Comparison of ENCODE assay signal across 42 mouse cellular contexts in genomic region chr11:58408066-58408465, GRCm38 (mm10). TPM values are rescaled to one million over a fixed set of nuclear protein-coding genes. Genes with fewer than 3 reads are reported as not detected.
DNase-seq lines count a peak whose midpoint lies in the region; ATAC-seq lines count a peak whose summit lies in the region.
"Had no signal": no experiment of that assay in that cellular context is flagged by ENCODE, and none has a peak within 500 bp of the region (broad histone marks: within the 10 kb centered on the region; RNA-seq: fewer than 3 reads in every experiment).

No protein-coding gene starts in this region.

- DNase-seq in cerebellum, postnatal 36 days, result peak; percentile 5 to 18
- no peak for DNase-seq in cerebellum, adult 9-10 months
- DNase-seq in kidney, adult 11 months, result peak; percentile 6
- DNase-seq in left cerebral cortex, postnatal 4 days, result peak; percentile 7
- no peak for DNase-seq in left cerebral cortex, adult 9 months (ENCODE audit: low spot score in 2 of 2)
- DNase-seq in natural killer cell, adult 2 months (ENCODE audit: low spot score in 2 of 2), result no peak
- DNase-seq: adrenal gland, adult 8-10 months; B cell, adult 2 months; cerebellum, adult 11-12 months; heart, adult 11 months; liver, postnatal 0 days; lung, postnatal 36 days; retina, postnatal 1 day; right cerebral cortex, postnatal 14 days; thymus, postnatal 4 days had no signal

- no peaks in the 10 kb centered on the region for H3K36me3 ChIP-seq in kidney, embryonic 14.5 days (ENCODE audit: control insufficient read depth, insufficient read depth, low read length)
- H3K36me3 ChIP-seq: embryonic facial prominence, embryonic 10.5 days; embryonic facial prominence, embryonic 15.5 days; heart, embryonic 10.5 days; heart, embryonic 15.5 days; kidney, embryonic 15.5 days; liver, embryonic 12.5 days; midbrain, embryonic 12.5 days; neural tube, embryonic 15.5 days had no signal

- no peak overlapping the region for H3K4me3 ChIP-seq in kidney, embryonic 14.5 days (ENCODE audit: low read length)
- H3K4me3 ChIP-seq: embryonic facial prominence, embryonic 10.5 days; embryonic facial prominence, embryonic 15.5 days; forebrain, embryonic 13.5 days; heart, embryonic 10.5 days; heart, embryonic 15.5 days; kidney, embryonic 15.5 days; left cerebral cortex, adult 2 months; liver, embryonic 12.5 days; megakaryocyte, embryonic 14.5 days; midbrain, embryonic 12.5 days; neural tube, embryonic 15.5 days had no signal

- no peak overlapping the region for H3K27ac ChIP-seq in kidney, embryonic 14.5 days (ENCODE audit: low read depth, low read length)
- H3K27ac ChIP-seq: embryonic facial prominence, embryonic 10.5 days; embryonic facial prominence, embryonic 15.5 days; forebrain, embryonic 13.5 days; heart, embryonic 10.5 days; heart, embryonic 15.5 days; kidney, embryonic 15.5 days; left cerebral cortex, adult 2 months; liver, embryonic 12.5 days; midbrain, embryonic 12.5 days; neural tube, embryonic 15.5 days had no signal

- no peak for ATAC-seq in kidney, embryonic 14.5 days (ENCODE audit: low FRiP score, low TSS enrichment)
- ATAC-seq: activated CD4-positive, CD25-positive, alpha-beta regulatory T cell, adult 4 months; forebrain, embryonic 13.5 days; hindbrain, embryonic 16.5 days; liver, embryonic 12.5 days; liver, postnatal 0 days had no signal

- H3K27me3 ChIP-seq in kidney, embryonic 14.5 days (ENCODE audit: control insufficient read depth, insufficient read depth, low read length), result no peaks in the 10 kb centered on the region
- H3K27me3 ChIP-seq: embryonic facial prominence, embryonic 15.5 days; forebrain, embryonic 13.5 days; heart, embryonic 15.5 days; midbrain, embryonic 12.5 days; neural tube, embryonic 15.5 days had no signal

- no peaks in the 10 kb centered on the region for H3K4me1 ChIP-seq in kidney, embryonic 14.5 days (ENCODE audit: control insufficient read depth, insufficient read depth, low read length)
- H3K4me1 ChIP-seq: embryonic facial prominence, embryonic 10.5 days; embryonic facial prominence, embryonic 15.5 days; forebrain, embryonic 13.5 days; heart, embryonic 10.5 days; heart, embryonic 15.5 days; kidney, embryonic 15.5 days; liver, embryonic 12.5 days; megakaryocyte, embryonic 14.5 days; midbrain, embryonic 12.5 days; neural tube, embryonic 15.5 days had no signal

- H3K9ac ChIP-seq in kidney, embryonic 14.5 days (ENCODE audit: low read depth, low read length), result no peak overlapping the region
- H3K9ac ChIP-seq: embryonic facial prominence, embryonic 15.5 days; forebrain, embryonic 13.5 days; heart, embryonic 15.5 days; kidney, embryonic 15.5 days; liver, embryonic 12.5 days; liver, postnatal 0 days; midbrain, embryonic 12.5 days; neural tube, embryonic 15.5 days had no signal

- no peaks in the 10 kb centered on the region for H3K9me3 ChIP-seq in kidney, embryonic 14.5 days (ENCODE audit: control insufficient read depth, low read length)
- H3K9me3 ChIP-seq: embryonic facial prominence, embryonic 10.5 days; embryonic facial prominence, embryonic 15.5 days; forebrain, embryonic 13.5 days; heart, embryonic 10.5 days; heart, embryonic 15.5 days; kidney, embryonic 15.5 days; liver, embryonic 12.5 days; midbrain, embryonic 12.5 days; neural tube, embryonic 15.5 days had no signal

- 74% methylated on average over 3 of the region's 3 CpGs for WGBS in kidney, embryonic 14.5 days

- intact Hi-C loops in left cerebral cortex, postnatal 4 days (cut with DNase I), result no loop called here

- H3K4me2 ChIP-seq in kidney, embryonic 14.5 days (replicated peaks; ENCODE audit: low read depth, low read length), result no peak overlapping the region
- H3K4me2 ChIP-seq: embryonic facial prominence, embryonic 15.5 days; forebrain, embryonic 13.5 days; heart, embryonic 15.5 days; kidney, embryonic 15.5 days; liver, embryonic 12.5 days; midbrain, embryonic 12.5 days; neural tube, embryonic 15.5 days had no signal

RNA-seq across cellular contexts. Expression of gene 1810065E05Rik, which starts 12.8 kb away (rescaled TPM):
- polyA plus RNA-seq in kidney, embryonic 14.5 days (2014; fragmentation: Nextera tagmentation; extraction: Ambion mirVana), result 0.36 TPM in 1 of 2 replicates, not detected in the other
- total RNA-seq in left cerebral cortex, postnatal 4 days (2021), result not detected
- total RNA-seq: adrenal gland, adult 8-10 months; heart, postnatal 25 days; layer of hippocampus, adult 18-20 months; layer of hippocampus, postnatal 14 days; left cerebral cortex, adult 2 months; left cerebral cortex, postnatal 36 days; monocyte, adult 5-6 weeks had no signal
- polyA plus RNA-seq: activated CD4-positive, CD25-positive, alpha-beta regulatory T cell, adult 4 months; embryonic facial prominence, embryonic 10.5 days; embryonic facial prominence, embryonic 15.5 days; forebrain, embryonic 13.5 days; heart, embryonic 10.5 days; heart, embryonic 15.5 days; hindbrain, embryonic 11.5 days; hindbrain, embryonic 16.5 days; intestine, embryonic 14.5 days; kidney, embryonic 15.5 days; limb, embryonic 14.5 days; liver, embryonic 12.5 days; liver, postnatal 0 days; lung, embryonic 16.5 days; midbrain, embryonic 12.5 days; neural tube, embryonic 15.5 days; stomach, embryonic 14.5 days had no signal

RNA-seq across cellular contexts. Expression of gene Gm12253, which starts 24.3 kb away (rescaled TPM):
- polyA plus RNA-seq in kidney, embryonic 14.5 days (2014; fragmentation: Nextera tagmentation; extraction: Ambion mirVana), result not detected in 2 replicates
- total RNA-seq in left cerebral cortex, postnatal 4 days (2021), result not detected
- total RNA-seq: adrenal gland, adult 8-10 months; heart, postnatal 25 days; layer of hippocampus, adult 18-20 months; layer of hippocampus, postnatal 14 days; left cerebral cortex, adult 2 months; left cerebral cortex, postnatal 36 days; monocyte, adult 5-6 weeks had no signal
- polyA plus RNA-seq: activated CD4-positive, CD25-positive, alpha-beta regulatory T cell, adult 4 months; embryonic facial prominence, embryonic 10.5 days; embryonic facial prominence, embryonic 15.5 days; forebrain, embryonic 13.5 days; heart, embryonic 10.5 days; heart, embryonic 15.5 days; hindbrain, embryonic 11.5 days; hindbrain, embryonic 16.5 days; intestine, embryonic 14.5 days; kidney, embryonic 15.5 days; limb, embryonic 14.5 days; liver, embryonic 12.5 days; liver, postnatal 0 days; lung, embryonic 16.5 days; midbrain, embryonic 12.5 days; neural tube, embryonic 15.5 days; small intestine, adult 2 months; stomach, embryonic 14.5 days; testis, adult 2 months had no signal

RNA-seq across cellular contexts. Expression of gene Lypd8, which starts 29.2 kb away (rescaled TPM):
- polyA plus RNA-seq in kidney, embryonic 14.5 days (2014; fragmentation: Nextera tagmentation; extraction: Ambion mirVana), result not detected in 2 replicates
- not detected for total RNA-seq in left cerebral cortex, postnatal 4 days (2021)
- total RNA-seq: adrenal gland, adult 8-10 months; layer of hippocampus, adult 18-20 months; left cerebral cortex, adult 2 months; left cerebral cortex, postnatal 36 days; monocyte, adult 5-6 weeks had no signal
- polyA plus RNA-seq: activated CD4-positive, CD25-positive, alpha-beta regulatory T cell, adult 4 months; embryonic facial prominence, embryonic 10.5 days; heart, embryonic 10.5 days; heart, embryonic 15.5 days; hindbrain, embryonic 11.5 days; hindbrain, embryonic 16.5 days; liver, postnatal 0 days; lung, embryonic 16.5 days; midbrain, embryonic 12.5 days had no signal

RNA-seq across cellular contexts. Expression of gene Lypd9, which starts 44.7 kb away (rescaled TPM):
- polyA plus RNA-seq in kidney, embryonic 14.5 days (2014; fragmentation: Nextera tagmentation; extraction: Ambion mirVana), result not detected in 2 replicates
- not detected for total RNA-seq in left cerebral cortex, postnatal 4 days (2021)
- total RNA-seq: adrenal gland, adult 8-10 months; heart, postnatal 25 days; layer of hippocampus, adult 18-20 months; layer of hippocampus, postnatal 14 days; left cerebral cortex, adult 2 months; left cerebral cortex, postnatal 36 days; monocyte, adult 5-6 weeks had no signal
- polyA plus RNA-seq: activated CD4-positive, CD25-positive, alpha-beta regulatory T cell, adult 4 months; embryonic facial prominence, embryonic 10.5 days; embryonic facial prominence, embryonic 15.5 days; forebrain, embryonic 13.5 days; heart, embryonic 10.5 days; heart, embryonic 15.5 days; hindbrain, embryonic 11.5 days; hindbrain, embryonic 16.5 days; intestine, embryonic 14.5 days; kidney, embryonic 15.5 days; limb, embryonic 14.5 days; liver, embryonic 12.5 days; liver, postnatal 0 days; lung, embryonic 16.5 days; midbrain, embryonic 12.5 days; neural tube, embryonic 15.5 days; small intestine, adult 2 months; stomach, embryonic 14.5 days; thymus, postnatal 0 days had no signal

RNA-seq across cellular contexts. Expression of gene Olfr30, which starts 54.0 kb away (rescaled TPM):
- not detected in 2 replicates for polyA plus RNA-seq in kidney, embryonic 14.5 days (2014; fragmentation: Nextera tagmentation; extraction: Ambion mirVana)
- not detected for total RNA-seq in left cerebral cortex, postnatal 4 days (2021)
- total RNA-seq: adrenal gland, adult 8-10 months; heart, postnatal 25 days; layer of hippocampus, adult 18-20 months; layer of hippocampus, postnatal 14 days; left cerebral cortex, adult 2 months; left cerebral cortex, postnatal 36 days; monocyte, adult 5-6 weeks had no signal
- polyA plus RNA-seq: activated CD4-positive, CD25-positive, alpha-beta regulatory T cell, adult 4 months; embryonic facial prominence, embryonic 10.5 days; forebrain, embryonic 13.5 days; heart, embryonic 10.5 days; heart, embryonic 15.5 days; hindbrain, embryonic 11.5 days; hindbrain, embryonic 16.5 days; intestine, embryonic 14.5 days; kidney, embryonic 15.5 days; limb, embryonic 14.5 days; liver, embryonic 12.5 days; liver, postnatal 0 days; lung, embryonic 16.5 days; midbrain, embryonic 12.5 days; neural tube, embryonic 15.5 days; small intestine, adult 2 months; stomach, embryonic 14.5 days; thymus, postnatal 0 days had no signal

Comparison
In these comparisons a context has a peak if more than half of its experiments do, and no peak if none do; other contexts are left out.
1. DNase-seq: peak in cerebellum, postnatal 36 days (2 of 2), kidney, adult 11 months (single experiment) and left cerebral cortex, postnatal 4 days (single experiment); none in cerebellum, adult 9-10 months (single experiment), left cerebral cortex, adult 9 months (0 of 2) and natural killer cell, adult 2 months (0 of 2).